Mouse (Mus musculus) ES-E14 (cell line): ENCODE results near the gene Pigw. TPM values are rescaled to one million over a fixed set of nuclear protein-coding genes. Genes with fewer than 3 reads are reported as not detected.

Experiments used
- DNase-seq: peaks from one replicate; pipeline ENCODE4 v3.0.0-alpha.2; 2013; ENCODE audit warnings: low read depth, low spot score
- H3K27ac ChIP-seq: 2 replicates; pipeline ENCODE4 v1.5.1; 2012; ENCODE audit warnings: low read depth, mild to moderate bottlenecking, low read length, moderate library complexity, mixed read lengths; ENCODE audit not compliant: poor library complexity, insufficient read depth, severe bottlenecking
- H3K36me3 ChIP-seq: 2 replicates; pipeline ENCODE4 v1.6.1; 2012; ENCODE audit warnings: mild to moderate bottlenecking, low read length, moderate library complexity, mixed read lengths; ENCODE audit not compliant: control insufficient read depth, poor library complexity, insufficient read depth, severe bottlenecking
- H3K4me1 ChIP-seq, 2 experiments: fragments of 150-350 bp in 1 of 2; sonication (generic) in 1 of 2; 2 replicates each; pipeline ENCODE4 v1.6.1; 2012; ENCODE audit warnings: low read length in 2 of 2, mild to moderate bottlenecking in 1 of 2, mixed read lengths in 1 of 2; ENCODE audit not compliant: control insufficient read depth in 2 of 2, insufficient read depth in 2 of 2, poor library complexity in 1 of 2
- H3K4me3 ChIP-seq, 2 experiments: fragments of 150-350 bp in 1 of 2; sonication (generic) in 1 of 2; 2 replicates each; pipeline ENCODE4 v1.5.1; 2012; ENCODE audit warnings: low read length in 2 of 2, low read depth in 1 of 2, mild to moderate bottlenecking in 1 of 2, mixed read lengths in 1 of 2; ENCODE audit not compliant: insufficient read depth in 1 of 2, poor library complexity in 1 of 2, severe bottlenecking in 1 of 2
- H3K9ac ChIP-seq: 2 replicates; pipeline ENCODE4 v1.6.1; 2012; ENCODE audit warnings: low read depth, mild to moderate bottlenecking, low read length, mixed read lengths; ENCODE audit not compliant: poor library complexity, insufficient read depth, severe bottlenecking
- H3K9me3 ChIP-seq: fragments of 150-350 bp; sonication (generic); 2 replicates; pipeline ENCODE4 v1.6.1; 2012; ENCODE audit warnings: low read depth, mild to moderate bottlenecking, low read length; ENCODE audit not compliant: control insufficient read depth, insufficient read depth
- CHD2 ChIP-seq: IDR thresholded peaks from 2 replicates; pipeline ENCODE4 v1.6.1; 2014; ENCODE audit warnings: mild to moderate bottlenecking, low read depth, low read length, inconsistent platforms
- HCFC1 ChIP-seq: IDR thresholded peaks from 2 replicates; pipeline ENCODE4 v1.6.1; 2012; ENCODE audit warnings: low read length, inconsistent platforms, borderline replicate concordance; ENCODE audit not compliant: insufficient read depth
- MAFK ChIP-seq: IDR thresholded peaks from 2 replicates; pipeline ENCODE4 v1.6.1; 2014; ENCODE audit warnings: mild to moderate bottlenecking, low read depth, low read length, inconsistent platforms; ENCODE audit not compliant: insufficient read depth
- ZC3H11A ChIP-seq: IDR thresholded peaks from 2 replicates; pipeline ENCODE4 v1.6.1; 2012; ENCODE audit warnings: low read depth, mild to moderate bottlenecking, inconsistent platforms, low read length, borderline replicate concordance
- ZNF384 ChIP-seq: IDR thresholded peaks from 2 replicates; pipeline ENCODE4 v1.6.1; 2012; ENCODE audit warnings: low read depth, low read length, inconsistent platforms
- in situ Hi-C, 2 experiments: fragments of 600-800 bp; cut with MboI; formaldehyde crosslinking; loops; one replicate each; pipeline ENCODE4 v1.15.1; 2025; ENCODE audit warnings: low sequenced_read_pairs in 2 of 2, inconsistent platforms in 1 of 2; ENCODE audit not compliant: unreplicated experiment in 2 of 2
- total RNA-seq: library from RNA; depleted of rRNA; stranded (reverse); fragments of 300-350 nt; gene quantifications from 2 replicates; pipeline ENCODE4 v1.2.3, GENCODE M21; 2012

Gene Pigw
- total RNA-seq, 1 experiment = 7.7 TPM

DNA sequence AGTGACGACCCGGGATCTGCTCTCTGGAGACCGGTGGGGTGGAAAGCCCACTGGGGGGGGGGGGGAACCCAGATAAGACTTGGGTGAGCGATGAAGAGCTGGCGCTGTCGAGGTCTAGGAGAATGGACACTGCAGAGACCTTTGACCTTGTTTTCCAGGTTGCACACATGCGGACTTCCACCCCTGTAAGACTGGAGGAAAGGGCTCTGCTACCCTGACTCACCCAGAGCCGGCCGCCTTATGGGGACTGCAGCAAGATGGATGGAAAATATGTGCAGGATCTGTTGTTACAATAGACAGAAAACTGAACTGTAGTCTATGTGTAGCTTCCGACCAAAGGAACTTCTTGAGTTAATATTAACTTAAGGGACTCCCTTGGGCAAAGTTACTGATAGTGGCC lies 9.0 kb downstream of the Pigw start:
- DNase-seq = no peak
- H3K27ac ChIP-seq = peak overlapping the region; percentile 99
- peaks cover 2% of the 10 kb centered on the region for H3K36me3 ChIP-seq
- TF ChIP-seq ZC3H11A (no peak), MAFK (no peak), ZNF384 (no peak), HCFC1 (no peak), CHD2 (no peak)
- peaks cover 2 to 7% of the 10 kb centered on the region in 2 experiments; a peak in 3 of 4 replicates for H3K4me1 ChIP-seq
- in situ Hi-C loops = no loop called here
- H3K9me3 ChIP-seq = no peaks in the 10 kb centered on the region
- peak overlapping the region; percentile 99 for H3K9ac ChIP-seq
- H3K4me3 ChIP-seq = peak overlapping the region; percentile 88 to 90

DNA sequence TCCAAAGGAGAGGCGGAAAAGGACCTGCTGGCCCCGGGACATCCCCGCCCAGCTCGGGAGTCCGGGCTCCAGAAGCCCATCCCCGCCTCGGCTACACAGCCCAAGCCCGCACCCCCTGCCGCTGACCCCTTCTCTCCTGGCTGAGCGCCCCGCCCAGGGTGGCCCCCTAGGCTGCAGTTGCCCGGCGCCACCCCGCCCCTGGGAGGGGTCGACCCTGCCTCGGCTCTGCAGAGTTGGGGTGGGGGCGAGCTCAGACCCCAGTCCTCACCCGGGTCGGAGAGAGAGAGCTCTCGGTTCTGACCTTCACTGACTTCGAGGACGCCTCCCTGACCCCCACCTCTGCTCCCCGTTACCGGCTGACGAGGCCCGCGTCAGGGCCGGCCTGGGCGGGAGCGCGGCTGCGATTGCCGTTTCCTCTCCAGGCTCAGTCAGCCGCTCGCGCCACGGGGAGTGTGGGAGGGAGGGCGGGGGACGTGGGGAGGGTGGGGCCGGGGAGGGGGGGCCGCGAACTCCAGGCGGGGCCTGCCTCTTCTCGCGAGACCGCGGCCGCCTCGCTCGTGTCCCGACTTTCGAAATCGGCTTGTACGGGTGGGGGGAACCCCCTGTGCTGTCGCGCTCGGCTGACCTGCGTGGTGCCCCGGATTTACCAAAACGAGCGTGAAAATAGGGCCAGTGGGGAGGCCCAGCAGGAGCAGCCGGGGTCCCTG lies 9.6 kb downstream of the Pigw start, which contains the start of gene Ggnbp2:
Ggnbp2 (minus strand) TSS at position 481 of the 707 bp plus-strand sequence.
- H3K27ac ChIP-seq = peak within 1 kb of the TSS; percentile 99
- H3K9ac ChIP-seq = peak within 1 kb of the TSS; percentile 99
- TF ChIP-seq CHD2 (peak; percentile 92), MAFK (no peak), ZC3H11A (no peak), ZNF384 (no peak)
- H3K9me3 ChIP-seq = no peaks in the 10 kb centered on the region
- peak within 1 kb of the TSS; percentile 88 to 90 for H3K4me3 ChIP-seq
- peak; percentile 77 for DNase-seq
- peaks cover 2 to 7% of the 10 kb centered on the region in 2 experiments; a peak in 3 of 4 replicates for H3K4me1 ChIP-seq
- H3K36me3 ChIP-seq = peaks cover 2% of the 10 kb centered on the region
- in situ Hi-C loops = no loop called here

DNA sequence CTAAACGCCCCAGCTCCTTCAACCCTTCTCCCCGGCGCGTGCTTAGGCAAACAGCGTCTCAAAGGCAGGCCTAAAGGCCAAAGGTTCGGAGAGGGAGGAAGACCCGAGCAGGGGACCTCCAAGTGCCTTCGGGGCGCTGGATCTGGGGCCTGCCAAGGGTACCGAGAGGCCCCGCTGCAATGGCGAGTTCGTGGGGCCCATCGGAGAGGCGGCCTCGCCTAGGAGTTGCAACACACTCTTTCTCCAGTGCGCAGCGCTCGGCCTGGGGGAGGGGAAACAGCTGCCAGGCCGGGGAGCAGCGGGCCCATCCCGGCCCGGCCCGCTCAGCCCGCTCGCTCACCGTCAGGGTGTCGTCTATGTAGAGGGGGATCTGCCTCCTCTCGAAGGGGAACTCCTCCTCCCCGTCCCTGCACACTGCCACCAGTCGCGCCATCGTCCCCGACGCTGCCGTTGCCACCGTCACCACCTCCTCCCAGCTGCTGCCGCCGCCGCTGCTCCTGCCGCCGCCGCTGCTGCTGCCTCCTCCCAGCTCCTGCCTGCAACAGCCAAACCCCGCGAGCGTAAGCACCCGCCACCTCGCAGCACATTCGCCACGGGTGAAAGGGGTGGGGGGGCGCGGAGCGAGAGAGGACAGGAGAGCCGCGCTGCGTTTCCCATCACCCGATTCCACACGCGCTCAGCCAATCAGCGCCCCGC lies 10.4 kb downstream of the Pigw start:
- no peak for TF ChIP-seq MAFK
- peak; percentile 100 for TF ChIP-seq ZC3H11A
- TF ChIP-seq ZNF384 = no peak
- peak; percentile 87 for TF ChIP-seq CHD2
- TF ChIP-seq HCFC1 = peak; percentile 68

DNA sequence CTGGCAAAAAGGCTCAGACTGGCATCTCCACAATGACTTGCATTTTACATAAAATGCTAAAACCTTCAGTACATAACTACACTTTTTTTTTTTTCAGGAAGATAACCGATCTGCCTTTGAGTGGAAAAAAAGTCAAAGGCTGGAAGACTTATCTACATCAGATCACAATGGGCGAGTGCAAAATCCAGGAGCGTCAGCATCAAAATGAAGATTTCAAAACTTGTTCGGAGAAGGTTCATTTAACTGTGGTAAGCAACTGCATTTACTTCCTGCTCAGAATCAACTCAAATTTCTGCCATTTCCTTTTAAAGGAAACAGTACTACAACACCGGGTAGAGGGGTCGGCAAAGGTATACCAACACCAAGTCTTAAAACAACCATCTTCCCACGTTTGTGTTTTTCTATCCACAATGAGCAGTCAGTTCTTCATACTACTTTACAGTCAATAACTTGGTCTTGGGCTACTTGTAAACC lies 11.3 kb downstream of the Pigw start:
- DNase-seq = no peak
- H3K4me1 ChIP-seq = peaks cover 2 to 7% of the 10 kb centered on the region in 2 experiments; a peak in 3 of 4 replicates
- TF ChIP-seq HCFC1 (no peak), MAFK (no peak), ZNF384 (no peak), CHD2 (no peak)
- H3K27ac ChIP-seq = no peak overlapping the region
- no peaks in the 10 kb centered on the region; the same call in 1 of the 2 replicates for H3K36me3 ChIP-seq
- H3K9ac ChIP-seq = peak overlapping the region; percentile 19; the same call in 1 of the 2 replicates
- H3K4me3 ChIP-seq = peak overlapping the region; percentile 88 to 90
- in situ Hi-C loops = no loop called here
- no peaks in the 10 kb centered on the region for H3K9me3 ChIP-seq

More for the DNA sequence above, 10.4 kb downstream of the Pigw start:
- Histone ChIP-seq H3K36me3 (peaks cover 2% of the 10 kb centered on the region), H3K9ac (peak overlapping the region; percentile 89), H3K27ac (peak overlapping the region; percentile 89), H3K4me3 (peak overlapping the region; percentile 88 to 90), H3K9me3 (no peaks in the 10 kb centered on the region), H3K4me1 (peaks cover 2 to 7% of the 10 kb centered on the region in 2 experiments; a peak in 3 of 4 replicates)
- DNase-seq = peak; percentile 89
- in situ Hi-C loops = no loop called here
